Mouse (Mus musculus) layer of hippocampus, adult 9-10 months (tissue): ENCODE results near the gene Ppil3.

ENCODE experiments used
- DNase-seq: peaks from one replicate; pipeline ENCODE4 v3.0.0; 2022; ENCODE audit warnings: low spot score

Gene Ppil3

GRCm38 (mm10) chr1:58445143-58445722, at the start of gene Ppil3, which contains the start of gene Nif3l1:
Gene Ppil3 (minus strand): TSS chr1:58445486.
Gene Nif3l1 (plus strand): TSS chr1:58445151.
- peak; percentile 84 for DNase-seq

- DNase-seq = no peak
Observed at GRCm38 (mm10) chr1:58482647-58483046, 37.4 kb upstream of the Ppil3 start.

- DNase-seq = no peak
Observed at GRCm38 (mm10) chr1:58475662-58476061, 30.4 kb upstream of the Ppil3 start.

- no peak for DNase-seq
Observed at GRCm38 (mm10) chr1:58465561-58465960, 20.3 kb upstream of the Ppil3 start.

GRCm38 (mm10) chr1:58465042-58465441, 19.8 kb upstream of the Ppil3 start:
- DNase-seq = no peak

- DNase-seq = no peak
Observed at GRCm38 (mm10) chr1:58463935-58464334, 18.6 kb upstream of the Ppil3 start.

GRCm38 (mm10) chr1:58460566-58460965, 15.3 kb upstream of the Ppil3 start:
- no peak for DNase-seq

- DNase-seq = no peak
Observed at GRCm38 (mm10) chr1:58458867-58459266, 13.6 kb upstream of the Ppil3 start.

- DNase-seq = no peak
Observed at GRCm38 (mm10) chr1:58458175-58458574, 12.9 kb upstream of the Ppil3 start.

GRCm38 (mm10) chr1:58454316-58454715, 9.0 kb upstream of the Ppil3 start:
- DNase-seq = no peak

GRCm38 (mm10) chr1:58448396-58448795, 3.1 kb upstream of the Ppil3 start:
- no peak for DNase-seq

- DNase-seq = no peak
Observed at GRCm38 (mm10) chr1:58447766-58448165, 2.5 kb upstream of the Ppil3 start.

- no peak for DNase-seq
Observed at GRCm38 (mm10) chr1:58445861-58446260, 575 bp upstream of the Ppil3 start.

- no peak for DNase-seq
Observed at GRCm38 (mm10) chr1:58444691-58445090, 595 bp downstream of the Ppil3 start.

- DNase-seq = no peak
Observed at GRCm38 (mm10) chr1:58424551-58424950, 20.7 kb downstream of the Ppil3 start.

GRCm38 (mm10) chr1:58423371-58424248, 21.7 kb downstream of the Ppil3 start, which contains the start of gene Clk1:
Gene Clk1 (minus strand): TSS chr1:58424066.
- DNase-seq = peak; percentile 94

GRCm38 (mm10) chr1:58422879-58423278, 22.4 kb downstream of the Ppil3 start:
- DNase-seq = no peak

GRCm38 (mm10) chr1:58420961-58421360, 24.3 kb downstream of the Ppil3 start:
- DNase-seq = no peak

GRCm38 (mm10) chr1:58420032-58420431, 25.3 kb downstream of the Ppil3 start:
- no peak for DNase-seq

GRCm38 (mm10) chr1:58416048-58416447, 29.2 kb downstream of the Ppil3 start:
- DNase-seq = no peak

GRCm38 (mm10) chr1:58415442-58415841, 29.8 kb downstream of the Ppil3 start:
- DNase-seq = no peak

GRCm38 (mm10) chr1:58410776-58411175, 34.5 kb downstream of the Ppil3 start:
- no peak for DNase-seq

GRCm38 (mm10) chr1:58410198-58410588, 35.1 kb downstream of the Ppil3 start:
- DNase-seq = no peak
